In the genomic region with DNA sequence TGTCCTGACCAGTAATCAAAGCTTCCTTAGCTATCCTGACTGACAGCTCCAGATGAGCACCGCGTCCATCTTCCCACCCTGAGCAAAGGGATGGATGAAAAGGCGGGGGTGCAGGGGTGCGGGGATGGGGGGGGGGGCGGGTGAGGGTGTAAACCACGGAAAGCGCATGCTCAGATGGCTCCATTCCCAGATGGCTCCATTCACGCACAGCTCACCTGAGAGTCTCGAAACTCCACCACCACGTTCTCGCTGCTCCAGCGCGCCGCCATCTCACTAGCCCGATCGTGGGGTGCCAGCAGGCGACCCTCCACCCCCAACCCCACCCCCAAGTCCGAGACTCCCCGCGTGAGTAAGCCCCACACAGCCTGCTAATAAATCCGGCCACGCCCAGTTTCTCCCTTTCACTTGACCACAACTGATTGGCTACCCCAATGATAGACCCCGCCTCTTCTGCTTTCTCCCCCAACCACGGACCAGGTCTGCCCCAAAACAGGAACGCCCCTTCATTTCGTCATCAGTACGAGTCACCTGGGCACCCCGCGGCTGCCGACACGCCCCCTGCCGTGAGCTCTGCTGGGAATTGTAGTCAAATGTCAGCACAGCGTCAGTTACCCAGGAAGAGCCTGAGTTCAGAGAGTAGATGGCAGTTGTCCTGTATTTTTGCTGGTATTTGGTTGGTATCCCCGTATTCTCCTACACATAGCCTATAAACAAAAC, we compare ENCODE assay signal across 8 mouse cellular contexts. TPM values are rescaled to one million over a fixed set of nuclear protein-coding genes. Genes with fewer than 3 reads are reported as not detected.
DNase-seq lines count a peak whose midpoint lies in the region; ATAC-seq lines count a peak whose summit lies in the region.

Wdr59 (minus strand) TSS at position 380 of the 717 bp plus-strand sequence.

- peak; percentile 99 for DNase-seq in R1 (ENCODE audit: low read depth, low spot score)
- peak; percentile 99 for DNase-seq in cerebellum, postnatal 25 days
- DNase-seq in frontal cortex, postnatal 25 days (ENCODE audit: low spot score in 2 of 2), result peak; percentile 88 to 94
- peak; percentile 98 for DNase-seq in hindbrain, embryonic 14.5 days (ENCODE audit: low spot score)
- DNase-seq in layer of hippocampus, postnatal 36 days, result peak; percentile 96 to 97
- DNase-seq in lung, postnatal 36 days, result peak; percentile 100
- DNase-seq in retina, postnatal 1 day, result peak; percentile 99
- DNase-seq in urinary bladder, adult 18-20 months (ENCODE audit: low spot score in 2 of 2), result peak; percentile 86 to 97

- WGBS in hindbrain, embryonic 14.5 days, result under 1% methylated on average over 32 of the region's 34 CpGs

- H3K4me3 ChIP-seq in hindbrain, embryonic 14.5 days (replicated peaks; ENCODE audit: low read length), result peak within 1 kb of the TSS; percentile 64

- peaks cover 9% of the 10 kb centered on the region for H3K4me1 ChIP-seq in hindbrain, embryonic 14.5 days (replicated peaks; ENCODE audit: control insufficient read depth, insufficient read depth, low read length)

- H3K4me2 ChIP-seq in hindbrain, embryonic 14.5 days (replicated peaks), result peak within 1 kb of the TSS; percentile 77

- peak within 1 kb of the TSS; percentile 76 for H3K27ac ChIP-seq in hindbrain, embryonic 14.5 days

- H3K27me3 ChIP-seq in hindbrain, embryonic 14.5 days (ENCODE audit: control insufficient read depth, insufficient read depth, low read length), result no peaks in the 10 kb centered on the region

- no peaks in the 10 kb centered on the region for H3K36me3 ChIP-seq in hindbrain, embryonic 14.5 days (replicated peaks; ENCODE audit: control insufficient read depth, insufficient read depth)

- peak; percentile 99 for ATAC-seq in hindbrain, embryonic 14.5 days (ENCODE audit: low FRiP score)

- H3K9me3 ChIP-seq in hindbrain, embryonic 14.5 days (ENCODE audit: control insufficient read depth, low read length), result no peaks in the 10 kb centered on the region

- H3K9ac ChIP-seq in hindbrain, embryonic 14.5 days, result peak within 1 kb of the TSS; percentile 61

RNA-seq across cellular contexts. Expression of gene Wdr59, which starts in this region (rescaled TPM):
- polyA plus RNA-seq in hindbrain, embryonic 14.5 days (2014; fragmentation: Nextera tagmentation; extraction: Ambion mirVana), result 6.5 and 6.6 TPM in 2 replicates
- 10 to 100 TPM; 23.2 to 24.9 TPM for total RNA-seq in layer of hippocampus, postnatal 36 days (2021)

Comparison
In these comparisons a context has a peak if more than half of its experiments do, and no peak if none do; other contexts are left out.
1. Peak in every context shown above with its lines: DNase-seq, ATAC-seq, H3K4me3 ChIP-seq and H3K27ac ChIP-seq.